Mouse (Mus musculus) heart, postnatal 25 days (tissue): ENCODE measurements around the gene Ostm1. TPM values are rescaled to one million over a fixed set of nuclear protein-coding genes. Genes with fewer than 3 reads are reported as not detected.

Experiments used
- DNase-seq: peaks from one replicate; pipeline ENCODE4 v3.0.0; 2022; ENCODE audit warnings: low spot score
- intact Hi-C: fragments of 180-260 bp; cut with DNase I; formaldehyde crosslinking; loops from one replicate; pipeline ENCODE4 v1.15.1; 2025
- total RNA-seq, 2 experiments: library from RNA; stranded (reverse); gene quantifications; 2 replicates each; pipeline ENCODE4 v1.2.3; 2021

The Ostm1 gene
- total RNA-seq, 2 experiments from 2014 or later = 16.0 to 16.6 TPM

GRCm38 (mm10) chr10:42702111-42702510 is 118.5 kb downstream of the Ostm1 start:
- no peak for DNase-seq
- intact Hi-C loops = no loop called here

- intact Hi-C loops = no loop called here
These were observed 131.1 kb downstream of the Ostm1 start for GRCm38 (mm10) chr10:42714676-42715075.

DNA sequence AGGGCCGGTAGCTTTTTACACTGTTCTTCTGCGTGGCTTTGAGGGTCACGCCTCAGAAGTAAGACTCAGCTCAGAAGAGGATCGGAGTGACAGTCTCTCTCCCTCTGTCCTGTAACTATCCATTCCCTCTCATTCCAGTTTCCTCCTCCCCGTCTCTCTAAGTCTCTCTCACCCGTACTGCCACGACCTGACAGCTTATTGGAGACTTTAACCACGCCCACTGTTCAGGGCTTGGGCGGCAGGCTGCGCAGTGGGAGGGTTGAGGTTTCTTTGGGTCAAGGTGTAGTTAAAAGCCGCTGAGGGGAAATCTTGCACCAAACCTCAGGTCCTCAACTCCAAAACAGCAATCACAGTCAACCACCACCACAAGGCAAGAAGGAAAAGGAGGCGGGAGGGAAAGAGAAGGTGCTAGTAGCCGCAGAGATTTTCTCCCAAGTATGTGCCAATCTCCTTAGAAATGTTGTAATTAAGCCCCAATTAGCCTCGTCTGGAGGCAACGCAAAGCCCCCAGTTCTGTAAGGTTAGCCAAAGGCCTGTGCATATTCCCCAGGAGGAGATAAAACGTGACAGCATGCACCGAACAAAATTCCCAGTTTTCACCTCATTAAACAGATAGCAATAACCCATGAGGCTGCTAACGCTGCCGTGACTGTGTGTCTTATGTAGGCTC is 131.9 kb downstream of the Ostm1 start:
- intact Hi-C loops = no loop called here
- DNase-seq = no peak

More at GRCm38 (mm10) chr10:42714676-42715075, 131.1 kb downstream of the Ostm1 start:
- no peak for DNase-seq

DNA sequence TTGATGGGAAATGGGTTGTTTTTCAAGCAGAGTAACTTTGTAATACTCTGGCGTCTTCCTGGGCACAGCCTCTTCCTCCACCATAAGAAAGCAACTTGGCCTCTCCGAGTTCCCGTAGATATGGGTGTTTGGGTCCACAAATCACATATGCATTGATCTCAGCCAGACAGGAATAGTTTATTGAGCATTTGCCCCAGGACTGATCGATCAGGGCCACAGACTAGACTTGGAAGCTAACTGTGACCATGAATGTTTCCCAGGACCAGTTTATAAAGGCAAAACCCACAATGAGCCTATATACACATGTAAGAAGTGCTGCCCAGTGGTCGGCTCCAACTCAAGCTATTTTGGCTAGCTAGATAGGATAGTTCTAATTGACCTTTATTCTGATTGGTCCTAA is 138.5 kb downstream of the Ostm1 start:
- no peak for DNase-seq
- intact Hi-C loops = no loop called here

DNA sequence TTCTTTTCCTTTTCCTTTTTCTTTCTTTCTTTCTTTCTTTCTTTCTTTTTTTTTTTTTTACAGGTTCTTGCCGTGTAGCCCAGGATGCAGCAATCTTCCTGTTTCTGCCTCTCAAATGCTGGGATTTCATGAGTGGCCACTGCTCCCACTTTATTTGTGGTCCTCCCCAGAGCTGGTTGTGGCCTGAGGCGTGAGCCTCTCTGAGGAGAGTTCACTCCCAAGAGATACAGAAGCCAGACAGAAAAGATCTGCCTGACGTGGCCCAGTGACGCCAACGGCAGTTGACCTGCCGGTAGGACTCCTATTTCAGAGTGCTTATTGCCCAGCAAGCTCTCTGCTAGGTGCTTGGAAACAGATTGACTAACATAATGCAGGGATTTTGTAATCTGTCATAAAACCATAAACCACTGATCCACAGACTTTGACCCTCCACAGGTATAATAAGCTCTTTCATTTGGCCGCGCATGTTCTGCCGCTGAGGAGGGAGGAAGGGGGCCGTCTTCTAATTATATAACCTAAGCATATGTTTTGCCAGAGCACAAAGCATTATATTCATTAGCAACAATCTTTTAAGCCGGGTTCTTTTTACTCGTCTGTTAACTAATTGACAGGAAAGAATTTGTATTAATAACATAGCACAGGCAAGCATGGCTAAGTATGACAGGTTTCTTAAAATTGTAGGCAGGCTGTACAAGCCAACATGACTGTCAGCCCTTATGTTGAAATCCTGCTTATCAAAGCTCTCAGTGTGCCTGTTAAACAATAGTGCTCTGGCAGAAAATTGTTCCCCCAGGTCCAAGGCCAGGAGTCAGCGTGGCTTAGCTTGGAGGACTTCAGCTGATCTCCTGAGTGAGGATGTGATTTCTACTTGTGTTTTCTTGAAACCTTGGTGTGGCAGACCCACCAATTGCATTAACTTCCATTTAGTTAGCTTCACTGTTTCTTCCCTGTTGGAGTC is 139.9 kb downstream of the Ostm1 start:
- DNase-seq = no peak
- intact Hi-C loops = no loop called here

DNA sequence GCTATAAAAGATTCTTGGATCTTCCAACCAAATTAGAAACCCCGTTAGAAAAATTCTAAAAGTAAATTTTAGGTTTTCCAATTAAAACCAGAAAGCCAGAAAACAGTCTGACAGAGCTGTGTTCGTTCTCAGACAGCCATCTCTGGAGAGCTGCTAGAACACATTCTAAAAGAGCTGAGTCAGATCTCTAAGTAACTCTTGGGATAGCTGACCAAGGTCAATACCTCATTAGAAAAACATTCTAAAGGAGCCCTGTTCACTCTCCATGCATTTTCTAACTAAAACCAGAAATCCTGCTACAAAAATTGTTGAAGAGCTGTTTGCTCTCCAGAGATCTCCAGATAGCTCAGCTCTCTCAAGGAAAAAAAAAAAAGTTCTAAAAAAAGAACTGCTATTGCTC is 146.0 kb downstream of the Ostm1 start:
- intact Hi-C loops = no loop called here
- no peak for DNase-seq

GRCm38 (mm10) chr10:42734546-42735060 is 151.0 kb downstream of the Ostm1 start:
- DNase-seq = no peak
- intact Hi-C loops = loop anchor here (2.0 kb wide), 1 partner anchor 426 kb away; no protein-coding TSS in a partner anchor

- DNase-seq = no peak
- intact Hi-C loops = no loop called here
These were observed 168.2 kb downstream of the Ostm1 start for GRCm38 (mm10) chr10:42751813-42752212.

Other genes with a start within 250 kb of the Ostm1 start
- gene Afg1l, start 105.3 kb upstream of the Ostm1 start, total RNA-seq = 10 to 100 TPM; 32.6 to 33.2 TPM
- 100 to 1,000 TPM; 166 to 177 TPM for gene Snx3, start 81.8 kb upstream of the Ostm1 start, total RNA-seq
- gene Nr2e1, start 190 bp upstream of the Ostm1 start, total RNA-seq = not detected
- 10 to 100 TPM; 20.6 to 22.3 TPM for gene Sec63, start 177.7 kb downstream of the Ostm1 start, total RNA-seq